Mouse (Mus musculus) olfactory bulb, adult 2 months (tissue): ENCODE measurements around the gene Ptprcap. TPM values are rescaled to one million over a fixed set of nuclear protein-coding genes. Genes with fewer than 3 reads are reported as not detected.

Experiments
- H3K27ac ChIP-seq: fragments of 200-500 bp; 2 replicates; pipeline ENCODE4 v1.5.1; 2012; ENCODE audit warnings: low read depth, low read length; ENCODE audit not compliant: insufficient read depth
- H3K4me1 ChIP-seq: fragments of 200-500 bp; 2 replicates; pipeline ENCODE4 v1.6.1; 2012; ENCODE audit warnings: low read length; ENCODE audit not compliant: control insufficient read depth, insufficient read depth
- H3K4me3 ChIP-seq: fragments of 200-500 bp; 2 replicates; pipeline ENCODE4 v1.5.1; 2012; ENCODE audit warnings: mild to moderate bottlenecking, low read depth, low read length, moderate library complexity; ENCODE audit not compliant: insufficient read depth
- CTCF ChIP-seq: fragments of 200-500 bp; IDR thresholded peaks from 2 replicates; pipeline ENCODE4 v1.5.1; 2012; ENCODE audit warnings: low read depth, mild to moderate bottlenecking, low read length, moderate library complexity; ENCODE audit not compliant: insufficient read depth
- POLR2A ChIP-seq: fragments of 200-500 bp; IDR thresholded peaks from 2 replicates; pipeline ENCODE4 v1.6.1; 2012; ENCODE audit warnings: mild to moderate bottlenecking, low read depth, low read length, moderate library complexity; ENCODE audit not compliant: insufficient read depth
- WGBS: fragments of 180-500 bp; shearing (Covaris S2); methylation state at CpG from one replicate; pipeline ENCODE4 v1.1.7; 2018; 5-methylcytosine and 5-hydroxymethylcytosine counted together
- polyA plus RNA-seq: library from polyadenylated mRNA; stranded (reverse); fragments of >200 nt; gene quantifications from 2 replicates; pipeline ENCODE4 v1.2.4, GENCODE M21; 2012; ENCODE audit warnings: low replicate concordance; ENCODE audit not compliant: missing spikeins, insufficient read depth, insufficient read length

Gene Ptprcap
- polyA plus RNA-seq, 1 experiment: not detected

DNA sequence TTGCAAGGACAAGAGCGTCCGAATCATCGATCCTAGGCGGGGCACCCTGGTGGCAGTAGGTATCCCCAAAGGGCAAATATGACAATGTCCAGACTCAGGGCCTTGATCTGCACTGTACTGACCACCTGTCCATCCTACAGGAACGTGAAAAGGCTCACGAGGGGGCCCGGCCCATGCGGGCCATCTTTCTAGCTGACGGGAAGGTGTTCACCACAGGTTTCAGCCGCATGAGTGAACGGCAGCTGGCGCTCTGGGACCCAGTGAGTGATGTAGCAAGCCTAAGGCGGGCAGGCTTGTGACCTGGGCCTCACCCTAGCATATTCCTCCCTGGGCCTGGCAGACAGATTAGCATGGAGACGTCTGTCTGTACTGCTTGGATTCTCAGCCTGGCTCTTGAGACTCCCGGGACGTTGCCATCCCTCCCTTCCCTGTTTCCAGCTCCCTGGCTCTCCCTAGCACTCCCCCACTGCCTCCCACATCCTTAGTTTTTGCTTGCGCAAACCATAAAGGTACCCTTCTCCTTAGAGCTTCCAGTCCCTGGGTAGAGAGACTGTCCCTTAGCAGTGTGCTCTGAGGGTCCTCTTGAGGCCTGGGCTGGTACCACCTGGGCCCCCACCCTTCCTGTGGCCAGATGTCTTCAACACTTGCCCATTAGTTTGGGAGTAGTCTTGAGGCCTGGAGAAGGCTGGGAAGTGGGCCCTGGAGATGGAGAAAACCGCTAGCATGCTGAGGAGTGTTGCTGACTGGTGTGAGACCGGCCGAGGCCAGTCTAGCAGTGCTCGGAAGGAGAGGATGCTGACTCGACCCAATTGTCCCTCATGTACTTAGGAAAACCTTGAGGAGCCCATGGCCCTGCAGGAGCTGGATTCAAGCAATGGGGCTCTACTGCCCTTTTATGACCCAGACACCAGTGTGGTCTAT, 2.6 kb upstream of the Ptprcap start:
- TF ChIP-seq CTCF (no peak), POLR2A (no peak)
- no peak overlapping the region for H3K4me3 ChIP-seq
- WGBS: 86% methylated on average over 22 of the region's 22 CpGs
- no peak overlapping the region for H3K27ac ChIP-seq
- H3K4me1 ChIP-seq: peaks cover 34% of the 10 kb centered on the region

GRCm38 (mm10) chr19:4151488-4151860, 1.9 kb upstream of the Ptprcap start:
- 70% methylated on average over 5 of the region's 5 CpGs for WGBS
- TF ChIP-seq CTCF: no peak
- TF ChIP-seq POLR2A: no peak

GRCm38 (mm10) chr19:4151898-4152297, 1.5 kb upstream of the Ptprcap start:
- TF ChIP-seq POLR2A: no peak
- no peak for TF ChIP-seq CTCF
- Histone ChIP-seq H3K4me3 (no peak overlapping the region), H3K27ac (no peak overlapping the region; the same call in 1 of the 2 replicates), H3K4me1 (peaks cover 28% of the 10 kb centered on the region)
- 91% methylated on average over 5 of the region's 5 CpGs for WGBS

More at GRCm38 (mm10) chr19:4151488-4151860, 1.9 kb upstream of the Ptprcap start:
- H3K4me3 ChIP-seq: no peak overlapping the region
- H3K4me1 ChIP-seq: peaks cover 32% of the 10 kb centered on the region
- H3K27ac ChIP-seq: no peak overlapping the region; the same call in 1 of the 2 replicates

GRCm38 (mm10) chr19:4152445-4153231, 766 bp upstream of the Ptprcap start:
- Histone ChIP-seq H3K4me1 (peaks cover 25% of the 10 kb centered on the region), H3K4me3 (no peak overlapping the region), H3K27ac (no peak overlapping the region)
- no peak; the same call in 1 of the 2 replicates for TF ChIP-seq CTCF
- no peak for TF ChIP-seq POLR2A
- 84% methylated on average over 8 of the region's 8 CpGs for WGBS

DNA sequence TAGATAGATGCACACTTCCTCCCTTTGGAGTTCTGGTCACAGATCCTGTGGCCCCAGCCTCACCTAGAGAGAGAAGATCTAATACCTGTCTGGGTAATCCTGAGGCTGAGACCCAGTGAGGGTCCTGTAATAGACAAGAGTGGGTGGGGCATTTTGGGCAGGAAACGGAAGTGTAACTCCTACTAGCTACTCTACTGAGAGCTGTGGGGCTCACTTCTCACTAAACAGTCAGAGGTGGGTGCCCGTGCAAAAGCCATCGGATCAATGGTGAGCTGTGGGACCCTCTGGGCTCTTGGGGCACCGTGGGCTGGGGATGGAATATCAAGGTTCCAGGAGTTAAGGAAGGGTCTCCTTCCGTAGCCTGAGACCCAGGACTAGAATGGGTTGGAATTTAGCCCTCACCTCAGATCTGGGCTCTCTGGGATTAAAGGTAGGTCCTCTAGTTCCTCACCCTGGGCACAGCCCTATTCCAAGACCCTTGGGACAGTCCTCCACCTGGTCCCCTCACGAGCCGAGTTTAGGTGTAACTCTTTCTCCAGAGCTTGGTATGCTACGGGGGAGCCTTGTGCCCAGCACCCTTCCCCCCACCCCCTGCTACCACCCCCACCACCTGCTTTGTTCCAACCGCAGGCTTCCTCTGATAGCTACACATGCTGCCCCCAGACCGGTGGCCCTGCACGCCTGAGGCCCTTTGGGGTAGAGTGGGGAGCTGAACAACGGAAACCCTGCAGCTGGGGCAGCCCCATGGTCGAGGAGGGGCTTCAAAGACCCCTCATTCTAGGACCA, 1.2 kb downstream of the Ptprcap start:
- Histone ChIP-seq H3K4me3 (no peak overlapping the region), H3K27ac (no peak overlapping the region), H3K4me1 (peaks cover 16% of the 10 kb centered on the region)
- 72% methylated on average over 13 of the region's 13 CpGs for WGBS
- TF ChIP-seq CTCF (no peak), POLR2A (no peak)

- no peak for TF ChIP-seq POLR2A
- TF ChIP-seq CTCF: no peak
- Histone ChIP-seq H3K4me3 (no peak overlapping the region), H3K4me1 (peaks cover 8% of the 10 kb centered on the region; the same call in 1 of the 2 replicates), H3K27ac (no peak overlapping the region)
- WGBS: 64% methylated on average over 6 of the region's 6 CpGs
Observed at GRCm38 (mm10) chr19:4155223-4156072, 2.0 kb downstream of the Ptprcap start.

DNA sequence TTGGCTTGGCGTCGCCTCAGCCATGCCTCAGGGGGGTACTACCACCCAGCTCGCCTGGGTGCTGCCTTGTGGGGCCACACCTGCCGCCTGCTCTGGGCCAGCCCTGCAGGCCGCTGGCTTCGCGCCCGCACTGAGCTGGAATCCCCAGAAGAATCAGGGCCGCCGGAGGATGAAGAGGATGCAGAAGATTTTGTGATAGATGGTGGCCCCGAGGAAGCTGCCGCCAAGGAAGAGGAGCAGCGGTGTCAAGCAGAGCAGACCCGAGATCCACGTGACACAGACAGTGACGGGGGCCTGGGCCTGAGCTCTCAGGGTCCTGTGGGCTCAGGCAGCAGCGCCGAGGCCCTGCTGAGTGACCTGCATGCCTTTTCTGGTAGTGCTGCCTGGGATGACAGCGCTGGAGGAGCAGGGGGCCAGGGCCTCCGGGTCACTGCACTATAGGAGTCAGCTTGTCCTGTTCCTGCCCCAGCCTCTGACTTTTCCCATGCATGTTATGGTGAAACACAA, 2.7 kb downstream of the Ptprcap start:
- TF ChIP-seq POLR2A: no peak
- TF ChIP-seq CTCF: no peak
- H3K27ac ChIP-seq: no peak overlapping the region
- H3K4me1 ChIP-seq: 0 out of 2 replicates have a peak, but pooled peaks cover 2% of the 10 kb centered on the region
- H3K4me3 ChIP-seq: no peak overlapping the region
- 66% methylated on average over 20 of the region's 20 CpGs for WGBS
